Mouse (Mus musculus): ENCODE data around the gene Rasal1. TPM values are rescaled to one million over a fixed set of nuclear protein-coding genes. Genes with fewer than 3 reads are reported as not detected.
A peak's percentile ranks its signal among the peaks of the same experiment; 100 is the strongest.

The Rasal1 gene
- polyA plus RNA-seq, 1 experiment from 2014 or later = 0.48 TPM

DNA sequence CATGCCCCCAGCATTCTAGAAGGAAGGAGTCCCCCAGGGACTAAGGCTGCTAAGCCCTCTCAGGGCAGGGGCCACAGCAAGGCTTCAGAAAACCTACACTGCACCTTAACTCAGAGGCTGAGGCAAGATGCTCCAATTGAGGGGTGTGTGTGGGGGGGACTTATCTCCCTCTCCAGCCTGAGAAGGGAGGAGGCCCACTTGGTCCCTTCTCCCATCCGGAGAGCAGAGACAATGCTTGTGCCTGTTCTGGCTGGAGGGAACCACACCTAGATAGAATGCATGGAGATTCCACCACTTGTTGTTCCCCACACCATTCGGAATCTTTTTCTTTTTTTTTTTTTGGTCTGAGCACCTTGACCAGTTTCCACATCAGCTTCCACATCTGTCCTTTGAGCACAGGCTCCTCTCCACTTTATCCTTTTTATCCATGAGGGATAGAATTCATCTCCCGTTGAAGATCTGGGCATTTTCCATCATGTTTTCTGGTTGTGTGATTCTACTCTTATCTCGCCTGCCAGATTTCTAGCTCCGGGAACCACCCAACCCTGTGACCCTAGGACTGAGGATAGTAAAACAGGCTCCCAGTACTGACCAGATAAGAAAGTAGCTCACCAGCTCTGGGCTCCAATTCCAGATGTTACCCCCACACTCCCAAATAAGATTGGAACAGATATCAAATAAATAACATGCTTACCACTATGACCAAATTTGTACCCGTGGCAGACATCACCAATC lies 38.3 kb downstream of the Rasal1 start:
- no peak for ATAC-seq (ENCODE audit: insufficient number of reproducible peaks, low FRiP score, low TSS enrichment, low read depth)
- no peaks in the 10 kb centered on the region for H3K36me3 ChIP-seq (ENCODE audit: control insufficient read depth, insufficient read depth, low read length)
- H3K4me3 ChIP-seq (ENCODE audit: low read depth, low read length) = no peak overlapping the region
- no peaks in the 10 kb centered on the region for H3K9me3 ChIP-seq (ENCODE audit: control insufficient read depth, low read length)
- H3K9ac ChIP-seq (ENCODE audit: low read length) = no peak overlapping the region
- WGBS = 88% methylated on average over 6 of the region's 6 CpGs
- no peak overlapping the region for H3K4me2 ChIP-seq (ENCODE audit: low read depth, severe bottlenecking)
- no peak for DNase-seq (ENCODE audit: low spot score)
- peaks cover 15% of the 10 kb centered on the region for H3K4me1 ChIP-seq (ENCODE audit: control insufficient read depth, insufficient read depth, low read length)
- peaks cover 27% of the 10 kb centered on the region for H3K27me3 ChIP-seq (ENCODE audit: control insufficient read depth, insufficient read depth, low read length)
- H3K27ac ChIP-seq (replicated peaks; ENCODE audit: low read depth, low read length) = no peak overlapping the region

DNA sequence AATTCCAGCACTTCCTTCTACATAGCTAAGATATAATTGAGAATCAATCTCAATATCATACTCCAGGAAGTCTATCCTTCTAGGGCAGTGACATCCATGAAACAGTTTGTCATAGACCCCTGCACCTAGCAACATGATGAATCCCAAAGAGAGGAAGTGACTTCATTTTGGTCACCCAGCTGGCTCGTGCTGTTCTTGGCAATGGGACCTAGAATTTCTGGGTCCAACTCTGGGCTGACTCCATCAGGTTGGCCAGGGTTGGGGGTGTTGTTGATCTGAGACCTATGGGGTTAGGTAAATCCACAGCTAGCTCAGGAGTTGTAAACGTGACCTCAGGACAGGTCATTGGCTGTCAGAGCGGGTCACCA lies 38.9 kb downstream of the Rasal1 start:
- H3K36me3 ChIP-seq (ENCODE audit: control insufficient read depth, insufficient read depth, low read length) = no peaks in the 10 kb centered on the region
- no peak overlapping the region for H3K4me3 ChIP-seq (ENCODE audit: low read depth, low read length)
- H3K4me2 ChIP-seq (ENCODE audit: low read depth, severe bottlenecking) = no peak overlapping the region
- H3K9ac ChIP-seq (ENCODE audit: low read length) = no peak overlapping the region
- H3K27me3 ChIP-seq (ENCODE audit: control insufficient read depth, insufficient read depth, low read length) = peaks cover 26% of the 10 kb centered on the region
- ATAC-seq (ENCODE audit: insufficient number of reproducible peaks, low FRiP score, low TSS enrichment, low read depth) (no peak), DNase-seq (ENCODE audit: low spot score) (no peak)
- H3K9me3 ChIP-seq (ENCODE audit: control insufficient read depth, low read length) = no peaks in the 10 kb centered on the region
- no peak overlapping the region for H3K27ac ChIP-seq (replicated peaks; ENCODE audit: low read depth, low read length)
- 79% methylated on average over 3 of the region's 3 CpGs for WGBS
- H3K4me1 ChIP-seq (ENCODE audit: control insufficient read depth, insufficient read depth, low read length) = peaks cover 12% of the 10 kb centered on the region

DNA sequence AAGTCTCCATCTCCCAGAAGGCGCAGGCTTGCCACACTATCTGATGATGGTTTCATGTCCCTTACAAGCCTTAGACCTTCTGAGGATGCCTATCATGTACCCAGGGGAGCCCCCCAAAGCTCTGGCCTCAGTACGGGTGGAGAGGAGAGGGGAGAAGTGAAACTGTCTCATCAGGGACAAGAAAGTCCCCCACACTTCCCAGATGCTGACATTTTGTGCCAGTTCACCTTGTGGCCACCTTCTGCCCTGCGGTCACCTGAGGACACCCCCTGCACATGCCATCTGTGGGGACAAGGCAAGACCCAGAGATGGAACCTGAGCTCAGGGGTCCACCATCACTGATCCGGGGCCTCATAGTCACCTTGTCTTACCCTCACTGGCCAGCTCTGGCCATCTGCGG lies 39.3 kb downstream of the Rasal1 start:
- WGBS = 91% methylated on average over 5 of the region's 5 CpGs
- Histone ChIP-seq H3K27me3 (ENCODE audit: control insufficient read depth, insufficient read depth, low read length) (peaks cover 26% of the 10 kb centered on the region), H3K9me3 (ENCODE audit: control insufficient read depth, low read length) (no peaks in the 10 kb centered on the region)

DNA sequence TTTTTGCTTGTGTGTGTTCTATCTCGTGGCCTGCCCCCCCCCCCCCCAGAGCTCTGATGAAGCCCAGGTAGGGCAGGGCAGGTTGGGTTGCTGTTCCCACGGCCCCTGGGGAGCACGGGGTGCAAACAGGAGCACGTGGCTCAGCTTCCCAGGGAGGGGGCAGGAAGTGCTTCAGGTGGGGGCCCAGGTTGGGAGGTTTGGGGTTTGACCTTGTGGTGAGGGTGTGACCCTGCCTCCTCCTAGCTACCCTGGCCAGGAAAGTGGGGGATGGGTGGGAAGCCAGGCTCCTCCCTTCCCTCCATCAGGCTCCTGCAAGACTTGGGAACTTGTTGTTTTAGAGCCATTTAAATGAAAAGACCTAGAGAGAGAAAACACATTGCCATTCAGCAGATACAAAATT lies 39.8 kb downstream of the Rasal1 start:
- peaks cover 26% of the 10 kb centered on the region for H3K27me3 ChIP-seq (ENCODE audit: control insufficient read depth, insufficient read depth, low read length)
- DNase-seq (ENCODE audit: low spot score) = no peak
- WGBS = 22% methylated on average over 4 of the region's 4 CpGs
- H3K4me2 ChIP-seq (ENCODE audit: low read depth, severe bottlenecking) = no peak overlapping the region
- ATAC-seq (ENCODE audit: insufficient number of reproducible peaks, low FRiP score, low TSS enrichment, low read depth) = no peak
- H3K4me1 ChIP-seq (ENCODE audit: control insufficient read depth, insufficient read depth, low read length) = peaks cover 6% of the 10 kb centered on the region
- no peaks in the 10 kb centered on the region for H3K9me3 ChIP-seq (ENCODE audit: control insufficient read depth, low read length)
- H3K9ac ChIP-seq (ENCODE audit: low read length) = no peak overlapping the region
- H3K4me3 ChIP-seq (ENCODE audit: low read depth, low read length) = no peak overlapping the region
- no peaks in the 10 kb centered on the region for H3K36me3 ChIP-seq (ENCODE audit: control insufficient read depth, insufficient read depth, low read length)
- H3K27ac ChIP-seq (replicated peaks; ENCODE audit: low read depth, low read length) = no peak overlapping the region

More for the DNA sequence above, 39.3 kb downstream of the Rasal1 start:
- no peak for ATAC-seq (ENCODE audit: insufficient number of reproducible peaks, low FRiP score, low TSS enrichment, low read depth)
- no peak overlapping the region for H3K4me2 ChIP-seq (ENCODE audit: low read depth, severe bottlenecking)
- H3K4me3 ChIP-seq (ENCODE audit: low read depth, low read length) = no peak overlapping the region
- no peak for DNase-seq (ENCODE audit: low spot score)
- no peaks in the 10 kb centered on the region for H3K36me3 ChIP-seq (ENCODE audit: control insufficient read depth, insufficient read depth, low read length)
- peaks cover 8% of the 10 kb centered on the region for H3K4me1 ChIP-seq (ENCODE audit: control insufficient read depth, insufficient read depth, low read length)
- H3K9ac ChIP-seq (ENCODE audit: low read length) = no peak overlapping the region
- no peak overlapping the region for H3K27ac ChIP-seq (replicated peaks; ENCODE audit: low read depth, low read length)

DNA sequence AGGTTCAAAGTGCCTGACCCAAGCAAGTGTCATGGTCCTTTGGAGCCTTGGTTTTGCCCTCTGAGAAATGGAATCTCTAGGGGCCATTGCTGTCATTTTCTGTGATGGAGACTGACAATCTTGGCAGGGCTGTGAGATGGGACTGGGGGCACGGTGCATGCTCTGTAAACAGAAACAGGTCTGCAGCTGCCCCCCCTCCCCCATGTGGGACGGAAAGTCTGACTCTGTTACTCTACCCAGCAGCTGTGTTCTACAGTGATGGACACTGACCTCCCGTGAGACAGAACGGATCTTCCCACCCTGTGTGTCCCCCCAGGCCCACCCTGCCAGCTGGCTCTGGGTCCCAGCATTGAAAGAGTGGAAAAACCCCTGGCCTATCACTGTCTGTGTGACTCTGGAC lies 41.8 kb downstream of the Rasal1 start:
- Histone ChIP-seq H3K27me3 (ENCODE audit: control insufficient read depth, insufficient read depth, low read length) (peaks cover 40% of the 10 kb centered on the region), H3K36me3 (ENCODE audit: control insufficient read depth, insufficient read depth, low read length) (no peaks in the 10 kb centered on the region), H3K4me2 (ENCODE audit: low read depth, severe bottlenecking) (no peak overlapping the region), H3K4me1 (ENCODE audit: control insufficient read depth, insufficient read depth, low read length) (peaks cover 10% of the 10 kb centered on the region), H3K9ac (ENCODE audit: low read length) (no peak overlapping the region), H3K4me3 (ENCODE audit: low read depth, low read length) (no peak overlapping the region), H3K27ac (replicated peaks; ENCODE audit: low read depth, low read length) (no peak overlapping the region), H3K9me3 (ENCODE audit: control insufficient read depth, low read length) (no peaks in the 10 kb centered on the region)
- no peak for ATAC-seq (ENCODE audit: insufficient number of reproducible peaks, low FRiP score, low TSS enrichment, low read depth)
- no peak for DNase-seq (ENCODE audit: low spot score)
- 65% methylated on average over 4 of the region's 4 CpGs for WGBS

DNA sequence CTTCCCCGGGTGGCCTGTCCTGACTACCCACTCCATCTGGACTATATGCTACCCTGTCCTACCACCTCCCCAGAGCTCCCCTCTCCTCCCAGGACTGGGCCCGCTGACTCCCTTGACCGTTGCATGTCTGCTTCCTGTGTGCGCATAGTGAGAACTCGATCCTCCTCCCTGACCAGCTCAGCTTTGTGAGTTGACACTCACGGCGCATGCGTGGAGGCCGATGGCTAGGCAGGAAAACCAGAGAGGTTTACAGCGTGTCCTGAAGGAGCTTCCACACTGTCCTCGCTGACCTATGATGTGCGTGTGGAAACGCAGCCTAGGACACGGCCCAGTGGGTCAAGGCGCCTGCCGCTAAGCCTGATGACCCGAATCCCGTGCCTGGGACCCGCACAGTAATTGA lies 43.4 kb downstream of the Rasal1 start:
- DNase-seq (ENCODE audit: low spot score) (no peak), ATAC-seq (ENCODE audit: insufficient number of reproducible peaks, low FRiP score, low TSS enrichment, low read depth) (no peak)
- H3K4me1 ChIP-seq (ENCODE audit: control insufficient read depth, insufficient read depth, low read length) = peaks cover 10% of the 10 kb centered on the region
- no peaks in the 10 kb centered on the region for H3K36me3 ChIP-seq (ENCODE audit: control insufficient read depth, insufficient read depth, low read length)
- no peaks in the 10 kb centered on the region; the same call in 1 of the 2 replicates for H3K9me3 ChIP-seq (ENCODE audit: control insufficient read depth, low read length)
- H3K4me3 ChIP-seq (ENCODE audit: low read depth, low read length) = no peak overlapping the region
- H3K4me2 ChIP-seq (ENCODE audit: low read depth, severe bottlenecking) = no peak overlapping the region
- no peak overlapping the region for H3K27ac ChIP-seq (replicated peaks; ENCODE audit: low read depth, low read length)
- WGBS = 72% methylated on average over 19 of the region's 19 CpGs
- no peak overlapping the region for H3K9ac ChIP-seq (ENCODE audit: low read length)
- peaks cover 49% of the 10 kb centered on the region for H3K27me3 ChIP-seq (ENCODE audit: control insufficient read depth, insufficient read depth, low read length)

DNA sequence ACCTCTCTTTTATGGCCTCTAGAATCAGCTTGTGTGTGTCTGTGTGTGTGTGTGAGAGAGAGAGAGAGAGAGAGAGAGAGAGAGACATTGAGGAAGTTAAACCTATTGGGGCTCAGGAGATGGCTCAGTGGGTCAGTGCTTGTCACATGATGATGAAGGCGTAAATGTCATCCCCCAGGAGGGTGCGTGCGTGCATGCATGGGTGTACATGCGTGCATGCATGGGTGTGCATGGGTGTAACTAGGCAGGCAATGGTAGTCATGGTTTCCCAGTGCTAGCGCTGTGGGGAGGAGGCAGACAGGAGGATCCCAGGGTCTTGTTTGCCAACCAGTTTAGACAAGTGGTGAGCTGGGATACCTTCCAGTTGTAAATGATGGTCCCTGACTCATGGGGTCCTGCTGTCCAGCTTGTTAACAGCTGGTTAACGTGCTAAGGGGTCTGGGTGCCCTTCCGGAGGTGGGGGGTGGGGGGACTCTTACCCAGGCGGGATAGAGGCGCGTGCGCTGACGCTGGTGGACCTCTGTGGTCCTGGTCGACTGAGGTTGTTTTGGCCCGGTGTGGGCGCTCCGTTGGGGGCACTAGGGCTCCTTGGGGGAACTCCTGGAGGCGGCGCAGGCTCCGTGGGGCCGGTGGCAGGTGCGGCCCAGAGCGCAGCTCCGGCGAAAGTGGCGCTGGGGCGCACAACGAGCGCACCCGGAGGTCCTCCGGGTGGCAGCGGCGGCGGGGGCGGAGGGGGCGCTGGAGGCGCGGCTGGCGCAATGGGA lies 45.5 kb downstream of the Rasal1 start:
- no peaks in the 10 kb centered on the region; the same call in 1 of the 2 replicates for H3K9me3 ChIP-seq (ENCODE audit: control insufficient read depth, low read length)
- no peak for DNase-seq (ENCODE audit: low spot score)
- 13% methylated on average over 34 of the region's 38 CpGs for WGBS
- H3K9ac ChIP-seq (ENCODE audit: low read length) = no peak overlapping the region
- H3K4me2 ChIP-seq (ENCODE audit: low read depth, severe bottlenecking) = peak overlapping the region; percentile 34
- peaks cover 57% of the 10 kb centered on the region for H3K27me3 ChIP-seq (ENCODE audit: control insufficient read depth, insufficient read depth, low read length)
- no peak overlapping the region for H3K27ac ChIP-seq (replicated peaks; ENCODE audit: low read depth, low read length)
- peaks cover 4% of the 10 kb centered on the region; the same call in 1 of the 2 replicates for H3K4me1 ChIP-seq (ENCODE audit: control insufficient read depth, insufficient read depth, low read length)
- no peak for ATAC-seq (ENCODE audit: insufficient number of reproducible peaks, low FRiP score, low TSS enrichment, low read depth)
- H3K36me3 ChIP-seq (ENCODE audit: control insufficient read depth, insufficient read depth, low read length) = no peaks in the 10 kb centered on the region
- H3K4me3 ChIP-seq (ENCODE audit: low read depth, low read length) = peak overlapping the region; percentile 16

DNA sequence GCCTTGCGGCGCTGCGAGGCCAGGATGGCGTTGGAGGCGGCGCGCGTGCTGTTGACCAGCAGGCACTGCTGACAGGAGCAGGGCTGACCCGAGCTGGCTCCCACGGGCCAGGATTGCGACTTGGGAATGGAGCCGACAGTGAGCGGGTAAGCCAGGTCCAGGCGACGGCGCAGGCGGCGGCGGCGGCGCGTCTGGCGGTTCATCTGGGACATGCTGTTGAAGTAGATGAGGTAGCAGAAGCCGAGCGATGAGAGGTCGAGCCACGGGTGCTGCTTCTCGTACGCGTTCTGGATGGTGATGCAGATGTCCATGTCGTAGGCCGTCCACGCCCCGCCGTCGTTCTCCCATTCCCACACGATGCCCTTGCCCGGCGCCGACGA lies 46.1 kb downstream of the Rasal1 start:
- H3K9me3 ChIP-seq (ENCODE audit: control insufficient read depth, low read length) = no peaks in the 10 kb centered on the region; the same call in 1 of the 2 replicates
- no peaks in the 10 kb centered on the region for H3K36me3 ChIP-seq (ENCODE audit: control insufficient read depth, insufficient read depth, low read length)
- WGBS = 4% methylated on average over 36 of the region's 41 CpGs
- H3K27me3 ChIP-seq (ENCODE audit: control insufficient read depth, insufficient read depth, low read length) = peaks cover 57% of the 10 kb centered on the region
- H3K4me1 ChIP-seq (ENCODE audit: control insufficient read depth, insufficient read depth, low read length) = peaks cover 4% of the 10 kb centered on the region; the same call in 1 of the 2 replicates
- H3K9ac ChIP-seq (ENCODE audit: low read length) = 0 out of 2 replicates have a peak overlapping the region, but pooled peaks have one; percentile 2
- no peak overlapping the region for H3K27ac ChIP-seq (replicated peaks; ENCODE audit: low read depth, low read length)
- H3K4me3 ChIP-seq (ENCODE audit: low read depth, low read length) = peak overlapping the region; percentile 16
- DNase-seq (ENCODE audit: low spot score) (peak; percentile 47), ATAC-seq (ENCODE audit: insufficient number of reproducible peaks, low FRiP score, low TSS enrichment, low read depth) (no peak)
- H3K4me2 ChIP-seq (ENCODE audit: low read depth, severe bottlenecking) = peak overlapping the region; percentile 34

All from limb, embryonic 11.5 days (tissue).